Mouse (Mus musculus): ENCODE measurements around the gene Adad2.

- TF ChIP-seq CEBPB (IDR thresholded peaks at IDR 0.05; ENCODE audit: insufficient read depth, poor library complexity, severe bottlenecking), result no peak
- TF ChIP-seq POLR2AphosphoS2 (IDR thresholded peaks at IDR 0.05; ENCODE audit: insufficient read length, low read depth), result no peak
- TF ChIP-seq TCF12 (IDR thresholded peaks at IDR 0.05; ENCODE audit: insufficient read depth, poor library complexity, severe bottlenecking), result no peak
- no peak for TF ChIP-seq USF1 (IDR thresholded peaks at IDR 0.05; ENCODE audit: low read depth)
- no peak for TF ChIP-seq POLR2A (IDR thresholded peaks at IDR 0.05; ENCODE audit: insufficient read length, low read depth)
Observed at GRCm38 (mm10) chr8:119585901-119586300, 26.6 kb upstream of the Adad2 start.
